Comparison of ENCODE assay signal across 9 mouse cellular contexts in genomic region chr14:99931879-99932278, GRCm38 (mm10).
DNase-seq lines count a peak whose midpoint lies in the region; ATAC-seq and TF ChIP-seq lines count a peak whose summit lies in the region.
"Had no signal": no experiment of that assay in that cellular context is flagged by ENCODE, and none has a peak within 500 bp of the region (broad histone marks: within the 10 kb centered on the region; RNA-seq: fewer than 3 reads in every experiment).

No protein-coding gene starts in this region.

- no peak overlapping the region for H3K4me3 ChIP-seq in kidney, embryonic 16.5 days (ENCODE audit: low read length)
- H3K4me3 ChIP-seq in limb, embryonic 14.5 days (replicated peaks; ENCODE audit: low read length): no peak overlapping the region
- H3K4me3 ChIP-seq in neural tube, embryonic 12.5 days: no peak overlapping the region
- H3K4me3 ChIP-seq: heart, embryonic 13.5 days had no signal

- WGBS in kidney, embryonic 16.5 days: 7% methylated on average over 4 of the region's 4 CpGs
- 9% methylated on average over 4 of the region's 4 CpGs for WGBS in limb, embryonic 14.5 days
- whole genome bisulfite sequencing in neural tube, embryonic 12.5 days: 4% methylated on average over 4 of the region's 4 CpGs

- intact Hi-C loops in gastrocnemius, postnatal 14 days (cut with DNase I; ENCODE audit: low total_unique reads): loop anchor here (10.0 kb wide), 2 partner anchors 823 to 1443 kb away; no protein-coding TSS in a partner anchor

- no peaks in the 10 kb centered on the region for H3K4me1 ChIP-seq in kidney, embryonic 16.5 days (ENCODE audit: insufficient read depth, low read length)
- no peaks in the 10 kb centered on the region for H3K4me1 ChIP-seq in limb, embryonic 14.5 days (ENCODE audit: control insufficient read depth, insufficient read depth, low read length)
- H3K4me1 ChIP-seq in neural tube, embryonic 12.5 days: no peaks in the 10 kb centered on the region; the same call in 1 of the 2 replicates

- no peaks in the 10 kb centered on the region for H3K27me3 ChIP-seq in kidney, embryonic 16.5 days (ENCODE audit: insufficient read depth, low read length)
- no peaks in the 10 kb centered on the region for H3K27me3 ChIP-seq in limb, embryonic 14.5 days (ENCODE audit: control insufficient read depth, insufficient read depth, low read length)
- no peaks in the 10 kb centered on the region for H3K27me3 ChIP-seq in neural tube, embryonic 12.5 days (replicated peaks)
- H3K27me3 ChIP-seq: heart, embryonic 13.5 days had no signal

- H3K36me3 ChIP-seq in kidney, embryonic 16.5 days (ENCODE audit: insufficient read depth, low read length): no peaks in the 10 kb centered on the region
- H3K36me3 ChIP-seq in limb, embryonic 14.5 days (ENCODE audit: control insufficient read depth, insufficient read depth, low read length): no peaks in the 10 kb centered on the region
- H3K36me3 ChIP-seq in neural tube, embryonic 12.5 days: no peaks in the 10 kb centered on the region
- H3K36me3 ChIP-seq: heart, embryonic 13.5 days had no signal

- DNase-seq in CD4-positive helper T cell, adult 2 months (ENCODE audit: low read depth, low spot score): peak; percentile 32
- DNase-seq in adrenal gland, adult 18-20 months (ENCODE audit: low spot score in 2 of 2): peak; percentile 64 to 69
- DNase-seq in embryo, embryonic 10 days (ENCODE audit: low spot score): peak; percentile 90
- DNase-seq in gastrocnemius, postnatal 14 days: peak; percentile 55
- peak; percentile 94 for DNase-seq in limb, embryonic 14.5 days (ENCODE audit: low spot score)
- DNase-seq in urinary bladder, adult 18-20 months (ENCODE audit: low spot score in 2 of 2): peak; percentile 24 to 44

- peak; percentile 67; the same call in 1 of the 2 replicates for ATAC-seq in kidney, embryonic 16.5 days (ENCODE audit: low FRiP score, low TSS enrichment)
- ATAC-seq in limb, embryonic 14.5 days (ENCODE audit: low FRiP score, low read depth): peak; percentile 78
- peak; percentile 71 for ATAC-seq in neural tube, embryonic 12.5 days (ENCODE audit: low FRiP score, low read depth)

- H3K4me2 ChIP-seq in kidney, embryonic 16.5 days (replicated peaks; ENCODE audit: low read depth, low read length): no peak overlapping the region
- no peak overlapping the region for H3K4me2 ChIP-seq in limb, embryonic 14.5 days (replicated peaks; ENCODE audit: low read depth, low read length, severe bottlenecking)
- H3K4me2 ChIP-seq in neural tube, embryonic 12.5 days (replicated peaks): no peak overlapping the region
- H3K4me2 ChIP-seq: heart, embryonic 13.5 days had no signal

- H3K27ac ChIP-seq in kidney, embryonic 16.5 days (ENCODE audit: low read length): no peak overlapping the region
- no peak overlapping the region for H3K27ac ChIP-seq in limb, embryonic 14.5 days (replicated peaks; ENCODE audit: low read depth, low read length)
- H3K27ac ChIP-seq in neural tube, embryonic 12.5 days: no peak overlapping the region
- H3K27ac ChIP-seq: heart, embryonic 13.5 days had no signal

- no peak overlapping the region for H3K9ac ChIP-seq in kidney, embryonic 16.5 days (replicated peaks; ENCODE audit: low read length)
- H3K9ac ChIP-seq in limb, embryonic 14.5 days (ENCODE audit: low read depth, low read length, severe bottlenecking): no peak overlapping the region
- H3K9ac ChIP-seq in neural tube, embryonic 12.5 days: no peak overlapping the region
- H3K9ac ChIP-seq: heart, embryonic 13.5 days had no signal

- no peaks in the 10 kb centered on the region for H3K9me3 ChIP-seq in kidney, embryonic 16.5 days (ENCODE audit: low read length)
- no peaks in the 10 kb centered on the region for H3K9me3 ChIP-seq in limb, embryonic 14.5 days (ENCODE audit: control insufficient read depth, low read length)
- no peaks in the 10 kb centered on the region for H3K9me3 ChIP-seq in neural tube, embryonic 12.5 days
- H3K9me3 ChIP-seq: heart, embryonic 13.5 days had no signal

- TF ChIP-seq POLR2A in limb, embryonic 14.5 days (IDR thresholded peaks at IDR 0.05; ENCODE audit: borderline replicate concordance, extremely low read depth, insufficient read depth, insufficient read length): no peak

Comparison
In these comparisons a context has a peak if more than half of its experiments do, and no peak if none do; other contexts are left out.
1. DNase-seq: peak in every context shown above with its lines; median percentile 94 in limb, embryonic 14.5 days; 90 in embryo, embryonic 10 days; 66 in adrenal gland, adult 18-20 months; 55 in gastrocnemius, postnatal 14 days; 34 in urinary bladder, adult 18-20 months; 32 in CD4-positive helper T cell, adult 2 months.